Mouse (Mus musculus) forebrain, embryonic 14.5 days (tissue): ENCODE measurements around the gene Nfu1. TPM values are rescaled to one million over a fixed set of nuclear protein-coding genes. Genes with fewer than 3 reads are reported as not detected.

ENCODE experiments used
- ATAC-seq: fragments of 200-750 bp; cut with Nextera tagmentation; 2 replicates; pipeline ENCODE4 v1.8.0; 2017; ENCODE audit warnings: mild to moderate bottlenecking, moderate library complexity
- DNase-seq: peaks from one replicate; pipeline ENCODE4 v3.0.0-alpha.2; 2015; ENCODE audit warnings: low spot score
- H3K27ac ChIP-seq: fragments of 300-500 bp; sonication (generic); 2 replicates; pipeline ENCODE4 v1.5.1; 2014; ENCODE audit warnings: low read depth, mild to moderate bottlenecking, control low read depth, low read length, moderate library complexity
- H3K27me3 ChIP-seq: fragments of 300-500 bp; sonication (generic); replicated peaks from 2 replicates; pipeline ENCODE4 v1.6.1; 2014; ENCODE audit warnings: low read length, control low read depth, mixed read lengths; ENCODE audit not compliant: control insufficient read depth, insufficient read depth
- H3K36me3 ChIP-seq: fragments of 300-500 bp; sonication (generic); 2 replicates; pipeline ENCODE4 v1.6.1; 2014; ENCODE audit warnings: low read length, control low read depth; ENCODE audit not compliant: control insufficient read depth, insufficient read depth
- H3K4me1 ChIP-seq: fragments of 300-500 bp; sonication (generic); 2 replicates; pipeline ENCODE4 v1.6.1; 2014; ENCODE audit warnings: antibody characterized with exemption, low read length, control low read depth; ENCODE audit not compliant: control insufficient read depth, insufficient read depth
- H3K4me2 ChIP-seq: fragments of 300-500 bp; sonication (generic); 2 replicates; pipeline ENCODE4 v1.6.1; 2014; ENCODE audit warnings: mild to moderate bottlenecking, control low read depth, low read length
- H3K4me3 ChIP-seq: fragments of 300-500 bp; sonication (generic); 2 replicates; pipeline ENCODE4 v1.5.1; 2014; ENCODE audit warnings: low read depth, low read length, control low read depth
- H3K9ac ChIP-seq: fragments of 300-500 bp; sonication (generic); 2 replicates; pipeline ENCODE4 v1.6.1; 2014; ENCODE audit warnings: mild to moderate bottlenecking, low read length, control low read depth, moderate library complexity
- H3K9me3 ChIP-seq: fragments of 300-500 bp; sonication (generic); replicated peaks from 2 replicates; pipeline ENCODE4 v1.6.1; 2016; ENCODE audit warnings: low read length, control low read depth, mixed read lengths; ENCODE audit not compliant: control insufficient read depth
- WGBS: fragments of 180-500 bp; shearing (Covaris S2); extraction: QIAGEN DNeasy Blood & Tissue Kit; methylation state at CpG from one replicate; pipeline ENCODE4 v1.1.7; 2014; 5-methylcytosine and 5-hydroxymethylcytosine counted together
- polyA plus RNA-seq: library from polyadenylated mRNA; unstranded; fragments of >200 nt; fragmentation: Nextera tagmentation; extraction: Ambion mirVana; gene quantifications from 2 replicates; pipeline ENCODE4 v1.2.1, GENCODE M21; 2014

Nfu1 gene
- polyA plus RNA-seq, 1 experiment from 2014 or later = 111 TPM

DNA sequence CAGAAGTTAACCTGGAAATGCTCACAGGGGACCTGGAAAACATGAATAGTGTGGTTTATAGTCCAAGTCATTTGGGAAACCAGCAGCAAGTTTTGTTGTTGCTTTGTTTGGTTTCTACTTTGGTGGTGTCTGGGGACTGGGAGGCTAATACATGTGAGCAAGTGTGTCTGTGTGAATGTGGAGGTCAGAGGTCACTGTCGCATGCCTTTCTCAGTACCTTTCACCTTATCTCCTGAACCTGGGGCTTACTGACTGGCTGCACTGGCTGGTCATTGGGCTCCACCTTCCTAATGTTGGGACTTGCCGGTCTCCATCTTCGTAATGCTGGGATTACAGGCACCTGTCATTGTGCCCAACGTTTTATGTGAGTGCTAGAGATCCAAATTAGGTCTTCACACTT lies 61.6 kb downstream of the Nfu1 start:
- no peak overlapping the region for H3K9ac ChIP-seq
- no peak for DNase-seq
- ATAC-seq = no peak
- H3K4me2 ChIP-seq = no peak overlapping the region
- 91% methylated on average over 4 of the region's 4 CpGs for WGBS
- no peaks in the 10 kb centered on the region for H3K4me1 ChIP-seq
- no peaks in the 10 kb centered on the region for H3K27me3 ChIP-seq
- H3K4me3 ChIP-seq = no peak overlapping the region
- no peaks in the 10 kb centered on the region for H3K9me3 ChIP-seq
- peaks cover 80% of the 10 kb centered on the region for H3K36me3 ChIP-seq
- no peak overlapping the region for H3K27ac ChIP-seq

DNA sequence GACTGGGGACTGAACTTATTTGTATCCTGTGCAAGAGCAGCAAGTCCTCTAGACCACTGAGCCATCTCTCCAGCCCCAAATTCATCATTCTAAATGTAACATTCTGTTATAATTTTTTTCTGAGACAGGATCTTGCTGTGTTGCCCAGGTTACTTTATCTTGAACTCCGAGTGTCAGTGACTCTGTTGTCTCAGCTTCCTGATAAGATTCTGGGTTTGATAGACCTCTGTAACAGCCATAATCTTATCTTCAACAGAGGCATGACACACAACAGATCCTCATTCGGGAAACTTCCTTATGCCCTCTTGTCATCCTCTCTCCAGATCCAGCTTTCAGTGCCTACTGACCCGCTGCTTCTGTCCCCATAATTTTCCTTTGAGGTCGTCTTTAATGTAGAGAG lies 63.7 kb downstream of the Nfu1 start:
- H3K27me3 ChIP-seq = no peaks in the 10 kb centered on the region
- H3K9ac ChIP-seq = no peak overlapping the region
- no peak overlapping the region for H3K4me3 ChIP-seq
- H3K9me3 ChIP-seq = no peaks in the 10 kb centered on the region
- no peak overlapping the region for H3K27ac ChIP-seq
- no peak overlapping the region for H3K4me2 ChIP-seq
- no peak for DNase-seq
- ATAC-seq = no peak
- peaks cover 78% of the 10 kb centered on the region for H3K36me3 ChIP-seq
- WGBS = 91% methylated on average over 4 of the region's 4 CpGs
- H3K4me1 ChIP-seq = no peaks in the 10 kb centered on the region

DNA sequence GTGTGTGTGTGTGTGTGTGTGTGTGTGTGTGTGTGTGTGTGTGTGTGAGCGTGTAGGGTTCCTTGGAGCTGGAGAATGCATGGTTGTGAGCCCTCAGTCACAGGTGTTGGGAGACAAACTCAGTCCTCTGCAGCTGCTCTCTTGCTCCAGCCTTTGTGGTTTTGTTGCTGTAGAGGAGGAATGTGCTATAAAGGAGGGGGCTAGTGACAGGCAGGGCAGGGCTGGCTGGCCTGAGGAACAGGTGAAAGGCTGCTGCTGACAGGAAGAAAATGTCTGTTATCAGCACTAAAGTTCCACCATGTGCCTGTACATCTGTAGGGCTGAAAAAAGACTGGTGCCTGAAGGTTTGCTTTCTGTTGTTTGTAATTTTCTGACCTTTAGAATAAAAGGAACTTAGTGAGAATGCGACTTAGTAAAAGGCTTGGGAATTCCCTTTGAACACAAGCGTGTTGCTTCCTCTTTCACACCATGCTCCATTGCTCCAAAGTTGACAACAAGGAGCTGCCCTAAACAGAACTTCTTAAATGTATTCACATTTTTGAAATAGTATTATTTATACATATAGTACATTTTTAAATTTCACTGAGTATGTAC lies 66.2 kb downstream of the Nfu1 start:
- 87% methylated on average over 3 of the region's 3 CpGs for WGBS
- no peak overlapping the region for H3K4me2 ChIP-seq
- H3K36me3 ChIP-seq = peaks cover 69% of the 10 kb centered on the region
- H3K4me1 ChIP-seq = no peaks in the 10 kb centered on the region
- H3K9ac ChIP-seq = no peak overlapping the region
- H3K9me3 ChIP-seq = no peaks in the 10 kb centered on the region
- no peak overlapping the region for H3K27ac ChIP-seq
- no peak for DNase-seq
- no peak overlapping the region for H3K4me3 ChIP-seq
- ATAC-seq = no peak
- no peaks in the 10 kb centered on the region for H3K27me3 ChIP-seq

Other genes with a start within 250 kb of the Nfu1 start
- gene Anxa4, start 215.7 kb upstream of the Nfu1 start, polyA plus RNA-seq = 6.5 and 7.2 TPM in 2 replicates
- gene Aak1, start 159.7 kb upstream of the Nfu1 start, polyA plus RNA-seq = 23.5 and 30.9 TPM in 2 replicates
- 18.2 and 21.3 TPM in 2 replicates for gene Gfpt1, start 33.6 kb downstream of the Nfu1 start, polyA plus RNA-seq
- gene D6Ertd527e, start 95.5 kb downstream of the Nfu1 start, polyA plus RNA-seq = not detected in 2 replicates